Mouse (Mus musculus): ENCODE results near the gene Crybb2. TPM values are rescaled to one million over a fixed set of nuclear protein-coding genes. Genes with fewer than 3 reads are reported as not detected.
A peak's percentile ranks its signal among the peaks of the same experiment; 100 is the strongest.

The Crybb2 gene
- total RNA-seq, 2 experiments from 2014 or later, result not detected

DNA sequence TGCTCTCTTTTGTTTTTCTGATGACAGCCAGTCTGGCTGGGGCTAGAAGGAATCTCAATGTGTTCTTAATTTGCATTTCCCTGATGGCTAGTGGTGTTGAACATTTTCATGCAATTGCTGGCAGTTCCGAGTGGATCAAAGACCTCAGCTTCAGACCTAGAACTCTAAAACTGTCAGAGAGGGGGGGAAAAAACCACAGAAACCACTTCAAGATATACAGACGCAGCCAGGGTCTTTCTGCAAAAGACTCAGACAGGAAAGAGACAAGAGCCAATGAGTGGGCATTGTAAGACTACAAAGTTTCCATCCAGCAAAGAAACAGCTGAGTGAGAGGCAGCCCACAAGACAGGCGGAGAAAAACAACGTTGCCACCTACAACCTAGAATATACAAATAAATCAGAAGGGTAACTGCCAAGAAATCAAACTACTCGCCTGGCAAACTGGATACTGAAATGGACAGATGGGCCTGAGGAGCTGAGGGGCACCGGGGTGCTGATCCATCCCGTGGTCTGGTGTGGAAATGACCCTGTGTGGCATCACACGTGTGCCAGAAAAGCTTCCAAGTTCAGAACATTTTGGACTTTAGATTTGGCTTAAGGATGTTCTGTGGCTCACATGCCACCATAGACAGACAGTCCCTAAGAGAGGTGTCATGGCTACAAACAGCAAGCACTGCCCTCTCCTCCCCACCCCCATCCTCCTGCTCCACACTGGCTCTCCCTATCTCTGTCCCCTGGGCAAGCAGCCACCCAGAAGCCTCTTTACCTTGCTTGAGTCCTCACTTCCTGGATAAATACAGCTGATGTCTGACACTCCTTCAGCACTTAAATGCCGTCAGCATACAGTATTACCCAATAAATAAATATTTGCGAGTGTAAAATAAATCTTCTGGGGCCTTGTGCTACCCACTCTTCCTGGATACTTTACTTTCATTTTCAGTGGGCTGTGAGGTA is 34.5 kb downstream of the Crybb2 start:
- peak in 1 of 2 experiments; percentile 52 for DNase-seq (ENCODE audit: low spot score in 2 of 2)

DNA sequence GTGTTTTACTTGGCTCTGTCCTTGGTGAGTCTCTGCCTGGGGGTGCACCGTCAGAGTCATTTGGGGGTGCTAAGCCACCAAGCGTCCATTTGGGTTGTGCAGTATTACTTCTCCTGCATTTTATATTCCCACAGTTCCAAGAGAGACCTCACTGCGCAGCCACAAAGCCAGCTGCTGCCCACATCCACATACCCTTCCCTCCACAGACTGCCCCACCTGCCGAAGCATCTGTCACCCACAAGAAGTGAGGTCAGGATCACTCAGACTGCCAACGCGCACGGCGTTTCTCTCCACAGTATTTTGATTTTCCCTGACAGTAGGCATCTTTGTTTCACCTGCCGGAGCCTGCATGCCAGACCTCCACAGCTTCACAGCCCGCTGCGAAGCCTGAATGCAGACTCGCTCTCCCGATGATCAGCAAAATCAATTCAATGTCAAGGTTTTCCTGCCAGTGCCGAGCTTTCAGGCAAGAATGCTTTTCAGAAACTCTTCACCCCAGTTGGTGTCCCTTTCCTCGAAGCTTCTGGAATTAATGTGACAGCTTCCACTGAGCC is 38.6 kb downstream of the Crybb2 start:
- DNase-seq (ENCODE audit: low spot score in 2 of 2), result no peak

DNA sequence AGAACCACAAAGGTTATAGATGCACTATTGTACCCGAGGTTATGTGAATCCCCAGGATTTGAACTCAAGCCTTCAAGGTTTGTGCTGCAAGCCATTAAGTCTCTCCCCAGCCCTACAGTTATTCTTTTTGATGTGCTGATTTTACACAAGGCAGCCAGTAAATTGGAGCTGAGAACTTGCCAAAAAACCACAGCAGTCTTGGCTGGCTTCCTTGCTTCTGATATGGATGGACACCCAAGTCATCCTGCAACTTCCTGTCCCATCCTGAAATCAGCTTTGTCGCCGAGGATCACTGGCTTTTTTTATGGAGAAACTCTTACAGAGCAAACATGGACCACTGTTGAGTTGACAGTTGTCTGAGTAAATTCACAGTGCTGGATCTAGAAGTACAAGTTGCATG is 39.8 kb downstream of the Crybb2 start:
- no peak for DNase-seq (ENCODE audit: low spot score in 2 of 2)

- DNase-seq (ENCODE audit: low spot score in 2 of 2), result no peak
These were observed 43.2 kb downstream of the Crybb2 start for GRCm38 (mm10) chr5:113026706-113027105.

DNA sequence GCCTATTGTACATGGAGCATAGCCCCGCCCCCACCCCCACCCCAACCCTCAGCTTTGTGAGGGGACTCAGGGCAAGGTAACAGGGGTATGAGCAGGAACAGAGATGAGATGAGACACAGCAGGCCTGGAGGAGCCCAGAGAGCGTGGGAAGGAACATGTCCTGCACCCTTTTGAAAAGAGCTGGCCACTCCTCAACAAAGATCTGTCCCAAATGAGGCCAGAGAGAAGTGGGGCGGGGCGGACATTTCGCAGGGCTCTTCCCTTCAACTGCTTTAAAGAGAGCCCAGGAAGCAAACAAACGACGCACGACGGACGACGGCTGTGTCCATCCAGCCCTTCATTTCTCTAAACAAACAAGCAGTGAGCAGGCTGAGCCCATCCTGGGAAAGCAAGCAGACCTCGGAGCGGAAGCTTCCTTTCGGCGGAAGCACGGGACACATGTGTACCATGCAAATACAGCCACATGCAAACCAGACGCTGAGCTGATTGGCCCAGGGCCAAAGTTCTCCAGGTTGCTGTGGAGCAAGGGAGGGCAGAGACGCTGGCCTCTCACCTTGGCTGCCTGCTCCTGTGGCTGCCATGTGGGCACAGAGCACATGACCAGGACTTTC is 45.7 kb downstream of the Crybb2 start:
- DNase-seq (ENCODE audit: low spot score in 2 of 2), result no peak

DNA sequence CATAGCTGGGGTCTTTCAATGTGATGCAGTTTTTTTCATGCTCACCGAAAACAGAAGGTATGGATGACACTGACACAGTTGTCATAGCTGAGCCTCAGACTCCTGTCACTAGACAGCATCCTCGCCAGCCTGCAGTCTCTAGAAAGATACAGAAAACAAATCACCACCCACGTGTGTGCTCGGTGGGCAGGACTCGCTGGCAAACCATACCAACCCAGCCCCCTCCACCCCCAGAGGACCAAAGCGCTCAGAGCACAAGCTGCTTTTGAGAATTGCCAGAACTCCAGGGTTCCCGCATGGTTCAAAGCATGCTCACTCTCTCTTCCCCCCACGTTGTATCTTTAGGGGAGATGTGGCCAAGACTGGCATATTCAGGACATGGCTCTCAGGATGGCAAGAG is 51.7 kb downstream of the Crybb2 start:
- DNase-seq (ENCODE audit: low spot score in 2 of 2), result peak; percentile 79 to 94

- DNase-seq (ENCODE audit: low spot score in 2 of 2), result no peak
These were observed 52.9 kb downstream of the Crybb2 start for GRCm38 (mm10) chr5:113017004-113017403.

DNA sequence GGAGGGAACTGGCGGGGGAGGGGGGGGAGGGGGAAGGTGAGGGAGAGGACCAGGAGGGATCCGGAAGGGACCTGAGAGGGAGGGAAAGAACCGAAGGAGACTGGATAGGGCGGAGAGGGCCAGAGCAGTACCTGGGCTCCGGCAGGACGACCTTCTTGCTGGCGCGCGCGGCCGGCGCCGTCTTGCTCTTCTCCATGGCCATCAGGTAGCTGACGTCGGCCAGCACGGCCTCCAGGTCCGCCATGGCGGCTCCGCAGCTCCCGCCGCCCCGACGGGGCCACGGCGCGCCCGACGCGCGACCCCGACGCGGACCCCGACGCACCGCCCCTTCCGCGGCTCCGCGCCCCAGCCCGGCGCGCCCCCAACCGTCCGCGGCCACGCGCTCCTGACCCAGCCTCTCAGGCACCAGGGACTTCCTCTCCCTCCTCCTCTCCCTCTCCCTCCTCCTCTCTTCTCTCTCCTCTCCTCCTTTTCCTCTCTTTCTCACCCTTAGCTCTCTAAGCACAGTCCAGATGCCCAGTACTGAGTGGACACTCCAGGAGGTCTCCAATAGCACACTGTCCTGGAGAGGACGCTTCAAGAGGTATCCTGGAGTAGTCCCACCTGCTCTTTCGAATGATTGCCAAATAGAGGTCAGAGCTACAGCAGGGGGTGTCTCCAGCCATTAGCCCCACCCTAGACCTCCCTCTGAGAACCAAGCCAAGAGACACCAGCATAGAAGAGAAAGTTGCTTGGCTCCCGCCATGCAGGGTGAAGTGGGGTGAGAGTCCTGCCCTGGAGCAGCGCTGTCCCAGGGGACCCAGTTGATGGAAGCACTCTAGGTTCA is 54.5 kb downstream of the Crybb2 start, which contains the start of gene Grk3:
Gene Grk3, minus strand, starts transcription at position 556 of the 826 bp plus-strand sequence.
- DNase-seq (ENCODE audit: low spot score in 2 of 2), result peak; percentile 61 to 63

GRCm38 (mm10) chr5:113014808-113015235 is 55.1 kb downstream of the Crybb2 start:
- peak in 1 of 2 experiments; percentile 35 for DNase-seq (ENCODE audit: low spot score in 2 of 2)

- DNase-seq (ENCODE audit: low spot score in 2 of 2), result no peak
These were observed 55.7 kb downstream of the Crybb2 start for GRCm38 (mm10) chr5:113014111-113014807.

GRCm38 (mm10) chr5:113011926-113012325 is 58.0 kb downstream of the Crybb2 start:
- DNase-seq (ENCODE audit: low spot score in 2 of 2), result no peak

GRCm38 (mm10) chr5:113009183-113009820 is 60.6 kb downstream of the Crybb2 start:
- DNase-seq (ENCODE audit: low spot score in 2 of 2), result no peak

DNA sequence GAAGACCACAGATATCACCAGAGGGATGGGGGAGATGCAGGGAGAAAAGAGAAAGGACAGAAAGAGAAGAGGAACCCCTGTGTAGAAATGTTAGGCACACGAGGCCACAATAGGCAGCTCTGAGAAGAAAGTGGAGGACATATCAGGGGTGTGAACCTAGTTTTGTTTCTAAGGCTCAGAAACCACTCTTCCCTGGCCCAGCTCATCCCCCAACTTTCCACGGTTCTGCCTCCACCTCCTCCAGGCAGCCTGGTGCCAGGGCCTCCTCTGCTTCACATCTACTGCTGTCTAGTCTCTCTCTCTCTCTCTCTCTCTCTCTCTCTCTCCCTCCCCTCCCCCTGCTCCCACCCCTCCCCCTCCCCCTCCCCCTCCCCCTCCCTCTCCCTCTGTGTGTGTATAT is 61.4 kb downstream of the Crybb2 start:
- no peak for DNase-seq (ENCODE audit: low spot score in 2 of 2)

Other genes with a start within 250 kb of the Crybb2 start
- 1 to 10 TPM; 1.1 to 1.3 TPM for gene Myo18b, start 173.8 kb downstream of the Crybb2 start, total RNA-seq (2021)
- 10 to 100 TPM; 80.7 to 81.4 TPM for gene Grk3, start 54.3 kb downstream of the Crybb2 start, total RNA-seq (2021)
- gene Crybb3, start 11.5 kb upstream of the Crybb2 start, total RNA-seq (2021), result 1 to 10 TPM; 1.6 to 2.1 TPM
- 10 to 100 TPM; 59.4 to 67.8 TPM for gene 2900026A02Rik, start 151.1 kb upstream of the Crybb2 start, total RNA-seq (2021)
- not detected for gene Tmem211, start 156.8 kb upstream of the Crybb2 start, total RNA-seq (2021)
- gene Sgsm1, start 240.7 kb upstream of the Crybb2 start, total RNA-seq (2021), result 10 to 100 TPM; 75.8 to 90.7 TPM